Mouse (Mus musculus) telencephalon, adult 2 months (tissue): Measurements from ENCODE around the gene Abr.

Experiments
- DNase-seq: peaks from one replicate; pipeline ENCODE4 v3.0.0-alpha.2; 2011; ENCODE audit warnings: low read depth, low spot score

Abr gene

DNA sequence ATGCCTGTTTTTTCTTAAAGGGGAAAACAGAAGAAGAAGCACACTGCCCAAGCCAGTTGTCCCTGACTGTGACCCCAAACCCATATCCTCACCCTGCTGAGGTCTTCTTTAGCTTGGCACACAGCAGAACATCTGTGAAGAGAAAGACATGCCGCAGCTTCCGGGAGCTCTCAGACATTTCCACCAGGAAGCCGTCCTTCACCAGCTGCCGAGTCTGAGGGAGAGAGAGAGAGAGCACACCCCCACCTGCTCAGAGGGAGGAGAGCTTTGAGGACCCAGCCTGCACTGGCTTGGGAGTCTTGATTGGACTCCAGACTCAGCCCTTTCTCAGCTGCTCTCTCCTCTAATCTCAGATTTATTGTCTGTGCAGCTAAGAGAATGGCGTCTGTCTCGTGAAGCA is 160.9 kb downstream of the Abr start:
- no peak for DNase-seq

DNA sequence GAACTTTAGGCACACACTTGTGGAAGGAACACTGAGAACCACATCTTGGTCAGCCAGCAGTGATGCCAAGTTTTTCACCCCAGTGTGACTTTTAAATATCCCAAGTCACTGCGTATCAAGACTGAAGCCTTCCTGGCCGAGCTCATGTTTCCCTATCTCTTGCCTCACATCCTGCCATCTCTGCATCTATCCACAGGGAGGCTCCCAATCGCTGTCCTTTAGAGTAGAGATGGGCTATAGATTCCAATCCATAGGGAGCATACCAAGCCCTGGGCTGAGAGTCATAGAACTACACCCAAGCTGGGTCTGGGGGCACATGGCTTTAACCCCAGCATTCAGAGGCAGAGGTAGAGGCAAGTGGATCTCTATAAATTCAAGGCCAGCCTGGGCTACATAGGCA is 162.6 kb downstream of the Abr start:
- no peak for DNase-seq

DNA sequence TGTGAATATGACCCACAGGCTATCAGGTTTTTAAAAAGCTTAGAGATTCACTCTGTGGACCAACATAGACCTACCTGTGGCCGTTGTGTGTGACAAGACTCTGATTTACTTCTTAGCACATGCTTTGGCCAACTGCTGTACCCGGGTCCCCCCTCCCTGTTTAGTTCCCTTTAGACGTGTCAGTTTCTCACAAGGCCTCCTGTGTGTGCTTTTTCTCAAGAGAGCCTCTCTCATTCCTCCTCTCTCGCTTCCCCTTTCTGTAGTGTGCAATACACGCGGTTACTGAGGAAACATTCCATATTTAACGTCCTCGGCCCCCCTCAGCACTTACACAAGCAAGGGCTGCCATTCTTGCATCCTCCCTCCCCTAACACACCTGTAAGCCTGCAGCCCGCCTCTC is 163.4 kb downstream of the Abr start:
- DNase-seq, result no peak

DNA sequence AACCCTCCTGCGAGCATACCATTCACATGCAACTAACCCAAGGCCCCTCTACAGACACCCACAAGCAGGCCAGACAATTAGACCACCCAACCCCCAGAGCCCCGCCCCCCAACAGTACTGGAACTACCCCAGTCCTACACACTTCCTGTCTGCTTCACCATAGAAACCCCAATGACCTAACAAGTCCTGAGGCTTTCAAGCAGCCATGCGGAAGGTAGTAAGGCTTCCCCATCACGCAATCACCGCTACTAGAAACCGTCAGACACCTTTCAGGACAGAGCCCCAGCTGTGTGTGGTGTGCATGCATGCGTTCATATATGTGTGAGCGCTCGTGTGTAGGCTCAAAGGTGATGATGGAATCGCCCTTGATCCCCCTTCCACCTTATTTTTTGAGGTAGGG is 165.2 kb downstream of the Abr start:
- no peak for DNase-seq

DNA sequence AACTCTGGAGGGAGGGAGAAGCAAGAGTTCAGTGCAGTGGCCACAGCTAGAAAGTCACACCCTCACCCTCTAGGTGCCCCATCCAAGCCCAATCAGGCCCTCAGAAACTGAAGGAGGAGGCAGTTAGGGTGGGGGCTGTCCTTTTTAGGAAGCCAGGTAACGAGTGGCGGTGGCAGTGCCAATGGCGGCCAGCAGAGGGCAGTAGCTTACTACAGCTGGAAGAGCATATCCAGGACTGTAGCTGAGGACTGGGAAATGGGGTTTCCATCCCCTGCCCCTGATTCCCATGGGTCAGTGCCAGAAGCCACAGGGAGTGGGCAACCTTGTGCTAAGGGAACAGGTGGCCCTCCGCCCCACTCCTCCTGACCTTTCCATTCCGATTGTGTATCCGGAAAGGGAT is 165.9 kb downstream of the Abr start:
- DNase-seq, result no peak

DNA sequence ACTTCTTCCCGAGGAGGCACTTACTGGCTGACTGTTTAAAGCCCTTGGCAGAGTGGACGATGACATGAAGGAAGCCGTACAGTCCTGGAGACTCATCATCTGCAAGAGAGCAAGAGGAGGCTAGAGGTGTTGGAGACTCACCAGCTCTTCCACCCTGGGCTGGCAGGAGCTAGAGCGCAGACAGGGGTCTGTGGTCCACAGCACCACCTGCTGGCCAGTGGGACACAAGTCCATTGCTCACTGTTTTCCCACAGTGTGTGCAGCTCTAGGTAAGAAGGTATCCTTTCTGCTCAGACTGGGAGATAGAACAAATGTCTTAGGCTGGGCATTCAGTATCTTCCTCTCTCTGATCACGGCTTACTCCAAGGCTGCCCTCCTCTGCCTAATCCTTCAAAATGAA is 167.6 kb downstream of the Abr start:
- no peak for DNase-seq

DNA sequence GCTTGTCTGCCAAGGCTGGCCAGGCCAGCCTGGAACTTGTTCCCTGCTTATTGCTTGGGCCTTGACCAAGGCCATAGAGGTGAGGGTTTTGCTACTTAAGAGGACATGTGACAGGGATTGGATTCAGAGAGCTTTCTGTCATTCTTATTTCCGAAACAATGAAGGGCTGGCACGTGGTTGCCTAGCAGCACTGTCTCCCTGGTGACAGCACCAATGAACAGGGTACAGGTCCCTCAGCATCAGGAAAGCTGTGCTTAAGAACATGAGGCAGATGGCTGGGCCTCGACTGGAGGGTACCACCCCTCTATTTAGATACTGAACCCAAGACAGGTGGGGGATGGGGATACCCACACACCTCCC is 171.9 kb downstream of the Abr start:
- no peak for DNase-seq

DNA sequence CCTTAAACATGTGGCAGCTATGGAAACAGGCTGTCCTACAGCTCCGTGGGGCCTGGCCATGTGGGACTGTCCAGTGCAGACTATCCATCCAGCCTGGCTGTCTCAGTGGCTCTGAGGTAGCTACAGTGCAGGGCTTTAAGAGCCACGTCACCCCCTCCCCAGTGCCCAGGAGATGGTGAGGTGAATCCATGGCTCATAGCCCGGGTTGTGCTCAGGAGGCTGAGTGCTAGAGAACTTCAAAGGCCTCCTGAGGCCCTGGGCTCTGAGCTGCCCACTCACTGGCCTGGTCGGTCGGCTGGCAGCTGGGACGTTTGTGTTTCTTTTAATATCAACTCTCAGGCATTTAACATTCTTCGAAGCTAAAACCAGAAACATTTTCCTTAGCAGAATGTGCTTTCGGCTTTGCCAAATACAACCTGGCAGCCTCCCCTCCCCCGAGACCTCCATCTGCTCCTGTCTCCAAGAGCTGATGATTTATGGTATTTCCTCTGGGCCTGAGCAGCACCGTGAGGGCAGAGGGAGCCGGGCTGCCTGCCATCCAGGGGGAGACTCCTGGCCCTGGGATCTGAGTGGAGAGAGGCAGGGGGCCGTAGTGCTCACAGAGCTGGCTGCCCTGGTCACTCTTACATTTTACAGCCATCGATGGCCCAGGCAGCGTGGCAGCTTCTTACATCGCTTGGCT is 172.5 kb downstream of the Abr start:
- peak; percentile 90 for DNase-seq

GRCm38 (mm10) chr11:76446251-76446650 is 175.9 kb downstream of the Abr start:
- no peak for DNase-seq

DNA sequence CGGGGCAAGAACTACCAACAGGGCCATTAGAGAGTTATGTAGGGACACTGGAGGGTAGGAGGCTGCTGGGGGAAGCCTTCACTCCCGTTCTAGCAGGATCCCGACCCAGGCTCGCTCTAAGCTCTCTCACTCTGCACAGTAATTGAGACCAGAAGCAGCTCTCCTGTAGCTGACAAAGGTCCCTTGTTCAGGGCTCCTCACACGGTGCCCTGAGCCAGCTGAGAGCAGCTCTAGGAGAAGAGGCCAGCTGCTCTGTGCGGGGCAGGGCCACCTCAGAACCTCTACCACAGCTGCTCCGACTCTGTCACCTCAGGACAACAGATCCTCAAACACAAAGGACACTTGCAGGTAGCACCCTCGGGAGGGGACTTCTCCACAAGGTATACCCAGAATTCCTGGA is 176.7 kb downstream of the Abr start:
- no peak for DNase-seq

DNA sequence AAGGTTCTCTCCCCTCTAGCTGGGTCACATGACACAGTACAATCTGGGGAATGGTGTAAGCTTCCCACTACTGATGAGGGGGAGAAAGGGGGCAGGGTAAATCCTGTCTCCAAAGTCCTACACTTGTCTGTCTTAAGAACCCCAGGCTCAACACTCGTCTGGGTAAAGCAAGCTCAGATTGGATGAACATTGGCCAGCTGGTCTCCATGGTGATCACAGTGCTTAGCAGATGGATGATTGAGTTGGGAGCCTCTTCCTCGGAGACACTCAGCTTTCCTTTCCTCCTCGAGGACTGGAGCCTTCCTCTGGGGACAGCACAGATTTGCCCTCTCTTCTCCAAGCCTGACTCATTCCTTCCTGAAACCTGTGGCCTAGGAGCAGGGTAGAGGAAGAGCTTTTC is 182.4 kb downstream of the Abr start:
- DNase-seq, result peak; percentile 82

GRCm38 (mm10) chr11:76436864-76437437 is 185.2 kb downstream of the Abr start:
- no peak for DNase-seq

GRCm38 (mm10) chr11:76436009-76436408 is 186.1 kb downstream of the Abr start:
- no peak for DNase-seq

- no peak for DNase-seq
These were observed 192.0 kb downstream of the Abr start for GRCm38 (mm10) chr11:76429966-76430631.

DNA sequence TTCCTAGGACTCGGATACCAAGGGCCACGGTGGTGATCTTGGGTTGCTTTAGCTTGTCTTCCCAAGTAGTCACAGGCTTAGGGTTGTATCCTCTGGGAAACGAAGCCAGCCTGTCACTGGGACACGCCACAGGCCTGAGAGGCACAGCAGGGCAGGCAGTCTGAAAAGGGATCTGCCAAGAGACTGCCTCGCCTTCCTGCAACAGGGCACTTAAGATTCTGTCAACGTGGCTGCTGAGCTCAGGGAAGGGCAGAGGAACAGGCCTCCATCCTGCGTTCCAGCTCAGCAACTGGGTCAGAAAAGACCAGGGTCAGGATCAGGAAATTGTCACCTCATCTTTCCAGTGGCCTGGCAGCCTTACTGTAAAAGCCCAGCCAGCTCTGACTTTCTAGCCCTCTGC is 192.6 kb downstream of the Abr start:
- no peak for DNase-seq

DNA sequence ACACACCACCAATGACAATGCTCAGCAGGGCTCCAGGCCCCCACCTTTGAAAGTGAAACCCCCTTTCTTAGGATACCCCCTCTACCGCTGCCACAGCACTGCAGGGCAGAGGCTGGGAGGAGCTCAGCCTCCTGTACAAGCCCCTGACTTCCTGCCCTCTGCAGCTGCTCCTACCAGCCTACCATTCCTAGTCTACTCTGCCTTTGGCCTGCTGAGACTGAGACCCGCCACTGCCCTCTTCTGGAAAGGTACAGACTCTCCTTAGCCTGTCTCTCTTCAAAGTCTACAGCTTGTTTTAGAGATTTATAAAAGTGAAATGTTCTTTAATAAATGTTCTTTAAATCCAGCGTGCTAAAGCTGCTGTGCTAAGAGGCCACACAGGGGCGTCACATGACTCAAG is 193.1 kb downstream of the Abr start:
- DNase-seq, result no peak

GRCm38 (mm10) chr11:76427781-76428180 is 194.3 kb downstream of the Abr start:
- DNase-seq, result no peak

GRCm38 (mm10) chr11:76425749-76426148 is 196.4 kb downstream of the Abr start:
- DNase-seq, result no peak

GRCm38 (mm10) chr11:76420896-76421295 is 201.2 kb downstream of the Abr start:
- DNase-seq, result no peak

GRCm38 (mm10) chr11:76419179-76419578 is 202.9 kb downstream of the Abr start:
- DNase-seq, result no peak

DNA sequence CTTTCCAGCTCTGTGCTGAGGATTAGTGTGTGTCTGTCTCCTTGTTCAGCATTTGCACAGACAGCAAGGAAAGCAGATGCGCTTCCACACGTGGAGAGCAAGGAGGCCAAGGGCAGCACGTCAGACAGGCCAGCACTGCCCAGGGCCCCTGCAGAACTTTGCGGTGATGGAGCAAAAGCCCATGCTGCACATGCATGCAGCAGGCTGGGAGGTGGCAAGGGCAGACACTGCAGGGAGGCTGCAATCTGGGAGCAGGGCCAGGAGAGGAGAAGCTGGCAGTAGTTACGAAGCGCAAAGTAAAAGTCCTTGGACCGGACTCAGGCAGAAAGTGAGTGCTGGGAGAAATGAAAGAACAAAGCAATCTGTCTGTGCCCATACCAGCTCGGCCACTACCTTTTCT is 203.7 kb downstream of the Abr start:
- DNase-seq, result no peak

DNA sequence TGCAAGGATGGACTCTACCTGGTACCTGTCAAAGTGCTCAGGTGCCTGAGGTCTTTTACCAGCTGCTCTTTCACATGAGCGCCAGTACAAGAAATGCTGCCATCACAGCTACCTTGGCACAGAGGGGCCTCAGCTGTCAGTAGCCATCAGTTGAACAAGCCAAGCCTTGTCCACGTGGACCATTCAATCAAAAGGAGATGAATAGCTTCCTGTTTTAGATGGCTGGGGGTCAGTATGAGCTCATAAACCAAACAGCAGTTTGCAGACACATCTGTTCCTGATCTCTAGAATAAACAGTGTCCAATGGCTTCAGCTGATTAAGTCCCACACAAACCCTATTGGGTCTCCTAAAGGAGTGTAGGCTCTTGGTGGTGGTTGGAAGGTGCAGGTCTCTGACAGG is 206.1 kb downstream of the Abr start:
- DNase-seq, result no peak

GRCm38 (mm10) chr11:76415001-76415400 is 207.1 kb downstream of the Abr start:
- no peak for DNase-seq
